Mouse (Mus musculus) liver, adult 10 weeks (tissue): Measurements from ENCODE around the gene Tnfaip8l1. TPM values are rescaled to one million over a fixed set of nuclear protein-coding genes. Genes with fewer than 3 reads are reported as not detected.

Source experiments
- polyA plus RNA-seq: library from polyadenylated mRNA; stranded (reverse); fragments of 350-450 nt; fragmentation: Illumina TruSeq; extraction: RNeasy Lipid Tissue Mini Kit (QIAGEN cat#74804); gene quantifications from one replicate; pipeline ENCODE4 v1.2.3, GENCODE M21; 2014; ENCODE audit warnings: low read depth, low replicate concordance

Tnfaip8l1 gene
- 7.9 TPM for polyA plus RNA-seq

DNA sequence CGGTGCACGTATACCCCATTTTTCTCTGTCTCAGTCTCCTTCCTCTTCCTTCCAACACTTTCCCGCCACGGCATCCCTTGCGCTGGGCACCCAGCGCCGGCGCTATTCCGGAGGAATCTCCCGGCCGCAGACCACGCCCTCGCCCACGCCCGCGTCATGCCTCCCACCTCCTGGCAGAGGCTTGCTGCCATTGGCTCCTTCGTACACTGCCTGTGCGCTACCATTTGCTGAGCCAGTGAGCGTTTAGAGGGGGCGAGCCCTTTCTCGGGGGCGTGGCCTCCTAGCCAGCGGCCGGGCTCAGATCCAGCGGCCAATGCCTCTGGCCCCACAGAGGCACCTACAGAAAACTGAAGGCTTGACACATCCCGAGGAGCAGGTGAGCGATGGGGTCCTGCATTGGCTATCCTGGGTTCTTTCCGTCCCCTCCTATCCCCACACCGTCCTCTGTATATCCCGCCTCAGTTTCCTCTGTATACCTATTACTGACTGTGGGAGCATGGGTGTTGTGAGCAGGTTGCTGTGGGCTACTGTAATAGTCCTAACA is at the start of gene Tnfaip8l1:
Gene Tnfaip8l1 (plus strand): TSS at position 247 of the 544 bp plus-strand sequence.

DNA sequence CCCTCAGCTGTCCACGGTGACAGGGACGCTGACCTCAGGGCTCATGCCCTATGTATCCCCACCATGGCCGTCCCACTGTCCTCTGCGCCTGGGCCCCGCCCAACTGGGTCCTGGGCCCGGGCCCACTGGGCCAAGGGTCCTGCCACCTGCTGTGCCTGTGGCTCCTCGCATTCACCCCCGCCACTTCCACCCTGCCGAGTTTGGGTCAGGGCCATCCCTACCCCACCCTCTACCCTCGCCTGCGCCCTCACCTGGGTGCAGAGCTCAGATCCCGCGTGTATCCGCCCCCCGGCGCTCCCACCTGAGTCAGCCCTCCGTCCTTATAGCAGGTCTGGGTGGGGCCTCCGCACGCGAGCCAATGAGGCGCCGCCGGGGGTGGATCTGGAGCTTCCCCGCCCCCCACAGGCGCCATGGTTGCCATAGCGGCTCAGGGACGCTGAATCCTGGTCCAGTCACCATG is 45.0 kb upstream of the Tnfaip8l1 start, which contains the start of gene Plin5:
Gene Plin5 (minus strand): TSS at position 346 of the 460 bp plus-strand sequence.

DNA sequence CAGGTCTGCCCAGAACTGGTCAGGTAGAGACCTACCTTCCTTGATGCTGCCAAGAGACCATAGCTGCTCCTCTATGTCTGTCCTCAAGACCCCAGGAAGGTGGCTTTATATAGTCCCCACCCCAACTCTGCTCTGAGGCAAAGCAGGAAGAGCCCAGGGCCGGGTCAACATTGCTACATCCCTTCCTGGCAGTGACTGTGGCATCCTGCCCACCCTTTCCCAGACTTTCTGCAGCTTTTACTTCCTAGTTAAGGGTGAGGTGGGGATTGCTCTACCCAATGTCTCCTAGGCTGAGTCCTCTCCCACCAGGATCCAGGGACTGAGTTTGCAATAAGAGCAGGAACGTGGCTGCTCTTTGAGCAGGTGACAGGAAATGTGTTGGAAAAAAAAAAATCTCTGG is 40.5 kb upstream of the Tnfaip8l1 start, which contains the start of gene Lrg1:
Gene Lrg1 (minus strand): TSS at position 176 of the 400 bp plus-strand sequence.

DNA sequence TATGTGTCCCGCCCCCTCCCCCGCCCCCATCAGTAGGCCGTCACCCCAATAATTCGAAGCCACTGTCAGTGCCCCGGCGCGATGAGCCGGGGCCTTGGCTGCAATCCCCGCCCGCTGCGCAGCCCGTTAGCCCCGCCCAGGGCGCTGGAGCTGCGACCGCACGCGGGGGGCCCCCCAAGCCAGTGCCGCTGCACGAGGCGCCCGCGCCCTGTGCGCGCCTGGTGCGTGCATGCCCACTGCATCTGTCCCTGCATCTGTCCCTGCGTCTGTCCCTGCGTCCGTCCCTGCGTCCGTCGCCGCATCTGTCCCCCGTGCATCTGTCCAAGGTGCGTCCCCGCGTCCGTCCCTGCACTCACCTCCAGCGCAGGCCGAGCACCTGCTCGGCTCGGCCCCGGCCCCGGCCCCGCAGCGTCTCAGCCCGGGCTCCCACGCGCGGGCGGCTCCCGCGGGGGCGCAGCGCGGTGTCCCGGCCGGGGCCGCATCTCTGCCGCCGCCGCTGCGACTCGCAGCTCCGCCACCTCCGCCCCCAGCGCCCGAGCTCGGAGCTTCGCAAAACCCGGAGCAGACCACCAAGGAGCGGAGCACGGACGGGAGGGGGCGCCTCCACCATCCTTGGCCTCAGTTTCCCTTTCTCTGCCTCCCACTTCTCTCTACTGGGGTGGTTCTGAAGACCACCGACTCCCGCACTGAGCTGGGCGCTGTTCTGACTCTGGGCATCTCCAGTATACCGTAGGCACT is 22.2 kb upstream of the Tnfaip8l1 start, which contains the start of gene Sema6b:
Gene Sema6b (minus strand): TSS at position 486 of the 738 bp plus-strand sequence.

DNA sequence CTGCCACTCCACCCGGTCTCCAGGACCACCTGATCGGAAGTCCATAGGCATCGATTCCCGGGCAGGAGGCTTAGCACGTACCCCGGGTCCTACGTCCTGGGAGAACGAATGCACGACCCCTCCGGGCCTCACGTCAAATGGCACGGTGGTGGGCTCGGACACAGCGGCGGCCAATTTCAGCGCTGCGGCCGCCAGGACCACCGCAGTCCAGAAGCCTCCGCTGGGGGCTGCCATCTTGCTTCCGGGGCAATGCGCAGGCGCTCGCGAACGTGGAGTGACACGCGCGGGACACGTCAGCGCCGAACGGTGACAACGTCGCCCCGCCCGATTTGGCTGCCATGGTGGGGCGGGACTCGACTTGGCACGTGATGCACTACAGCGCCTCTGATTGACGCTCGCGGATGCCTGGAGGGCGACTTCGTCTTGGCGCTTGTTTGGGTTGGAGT is 21.4 kb downstream of the Tnfaip8l1 start, which contains the start of gene Mydgf:
Gene Mydgf (minus strand): TSS at position 263 of the 446 bp plus-strand sequence.

DNA sequence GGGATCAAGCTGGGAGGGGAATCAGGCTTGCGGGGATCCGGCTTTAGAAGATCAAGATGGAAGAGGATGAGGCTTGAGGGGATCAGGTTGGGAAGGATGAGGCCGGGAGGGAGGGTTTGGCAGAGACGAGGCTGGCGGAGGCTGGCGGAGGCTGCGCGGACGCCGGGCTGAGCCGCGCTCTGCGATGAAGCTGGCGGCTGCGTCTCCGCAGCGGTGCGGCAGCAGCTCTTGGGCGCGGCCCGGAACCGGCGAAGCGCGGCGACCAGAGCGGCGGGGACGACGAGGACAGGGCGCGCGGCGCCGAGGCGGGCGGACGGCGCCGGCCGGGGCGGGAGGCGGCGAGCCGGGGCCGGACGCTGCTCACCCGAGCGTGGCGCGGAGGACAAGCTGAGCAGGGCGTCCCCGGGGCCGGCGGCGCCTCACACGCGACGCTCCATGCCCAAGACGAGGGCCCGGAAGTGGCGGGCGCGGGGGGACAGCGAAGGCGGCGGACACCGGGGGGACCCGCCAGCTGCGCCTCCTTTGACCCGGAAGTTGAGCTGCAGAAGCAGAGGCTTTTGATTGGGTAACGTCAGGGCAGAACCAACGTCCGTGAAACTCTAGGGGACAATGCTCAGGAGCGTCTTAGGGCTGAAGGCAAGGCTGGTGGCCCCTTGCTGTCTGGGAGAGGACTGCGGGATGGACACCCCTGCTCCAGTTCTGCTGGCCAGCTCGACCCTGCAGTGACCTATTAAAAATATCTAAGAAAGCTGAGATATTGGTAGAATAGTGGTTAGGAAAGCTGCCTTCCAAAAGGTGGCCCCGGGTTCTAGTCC is 56.3 kb downstream of the Tnfaip8l1 start, which contains the start of gene Dpp9:
Gene Dpp9 (minus strand): TSS at position 529 of the 815 bp plus-strand sequence.

Other genes with a start within 250 kb of the Tnfaip8l1 start
- gene Zfp119b, start 213.0 kb upstream of the Tnfaip8l1 start, polyA plus RNA-seq: 11.8 TPM
- not detected for gene Ebi3, start 209.8 kb upstream of the Tnfaip8l1 start, polyA plus RNA-seq
- gene Yju2, start 203.4 kb upstream of the Tnfaip8l1 start, polyA plus RNA-seq: 0.45 TPM
- not detected for gene Shd, start 192.0 kb upstream of the Tnfaip8l1 start, polyA plus RNA-seq
- gene Fsd1, start 176.0 kb upstream of the Tnfaip8l1 start, polyA plus RNA-seq: not detected
- 10.6 TPM for gene Stap2, start 156.9 kb upstream of the Tnfaip8l1 start, polyA plus RNA-seq
- 1.8 TPM for gene Mpnd, start 156.8 kb upstream of the Tnfaip8l1 start, polyA plus RNA-seq
- 0.42 TPM for gene Sh3gl1, start 125.8 kb upstream of the Tnfaip8l1 start, polyA plus RNA-seq
- 0.13 TPM for gene Chaf1a, start 122.0 kb upstream of the Tnfaip8l1 start, polyA plus RNA-seq
- gene Ubxn6, start 87.4 kb upstream of the Tnfaip8l1 start, polyA plus RNA-seq: 15.0 TPM
- gene Hdgfl2, start 82.8 kb upstream of the Tnfaip8l1 start, polyA plus RNA-seq: 4.5 TPM
- 0.24 TPM for gene Plin4, start 52.7 kb upstream of the Tnfaip8l1 start, polyA plus RNA-seq
- 8.7 TPM for gene Plin5, start 44.9 kb upstream of the Tnfaip8l1 start, polyA plus RNA-seq
- 5.9 TPM for gene Lrg1, start 40.5 kb upstream of the Tnfaip8l1 start, polyA plus RNA-seq
- gene Sema6b, start 22.1 kb upstream of the Tnfaip8l1 start, polyA plus RNA-seq: not detected
- gene Mydgf, start 21.4 kb downstream of the Tnfaip8l1 start, polyA plus RNA-seq: 15.3 TPM
- 1.1 TPM for gene Dpp9, start 56.4 kb downstream of the Tnfaip8l1 start, polyA plus RNA-seq
- 2.0 TPM for gene Fem1a, start 94.3 kb downstream of the Tnfaip8l1 start, polyA plus RNA-seq
- gene Ticam1, start 114.3 kb downstream of the Tnfaip8l1 start, polyA plus RNA-seq: 0.61 TPM
- 6.8 TPM for gene Plin3, start 130.4 kb downstream of the Tnfaip8l1 start, polyA plus RNA-seq
- gene Arrdc5, start 137.8 kb downstream of the Tnfaip8l1 start, polyA plus RNA-seq: not detected
- gene Uhrf1, start 140.8 kb downstream of the Tnfaip8l1 start, polyA plus RNA-seq: not detected
- gene Kdm4b, start 163.6 kb downstream of the Tnfaip8l1 start, polyA plus RNA-seq: 0.64 TPM